Mouse (Mus musculus) small intestine, adult 2 months (tissue): ENCODE measurements around the gene Mxi1.

ENCODE experiments used
- CTCF ChIP-seq: fragments of 200-500 bp; IDR thresholded peaks from 2 replicates; pipeline ENCODE4 v1.5.1; 2012; ENCODE audit warnings: low read depth, mild to moderate bottlenecking, control low read depth, inconsistent platforms, low read length, moderate library complexity, mixed read lengths; ENCODE audit not compliant: insufficient replicate concordance, insufficient read length; ENCODE audit errors: extremely low read depth
- POLR2A ChIP-seq: fragments of 200-500 bp; IDR thresholded peaks from 2 replicates; pipeline ENCODE4 v1.6.1; 2012; ENCODE audit warnings: low read depth, mild to moderate bottlenecking, control low read depth, inconsistent platforms, low read length, moderate library complexity

GRCm38 (mm10) chr19:53340423-53340822 is 30.1 kb downstream of the Mxi1 start:
- TF ChIP-seq CTCF = no peak
- TF ChIP-seq POLR2A = no peak
